Mouse (Mus musculus): ENCODE measurements around the gene Yae1d1. TPM values are rescaled to one million over a fixed set of nuclear protein-coding genes. Genes with fewer than 3 reads are reported as not detected.
A peak's percentile ranks its signal among the peaks of the same experiment; 100 is the strongest.
"Not testable (repeated sequence)": the region's sequence is repeated elsewhere in the genome, so short reads cannot be mapped to it uniquely, and the experiment has no call there.

Yae1d1 gene
- 21.7 and 24.3 TPM in 2 replicates for total RNA-seq (2017)

DNA sequence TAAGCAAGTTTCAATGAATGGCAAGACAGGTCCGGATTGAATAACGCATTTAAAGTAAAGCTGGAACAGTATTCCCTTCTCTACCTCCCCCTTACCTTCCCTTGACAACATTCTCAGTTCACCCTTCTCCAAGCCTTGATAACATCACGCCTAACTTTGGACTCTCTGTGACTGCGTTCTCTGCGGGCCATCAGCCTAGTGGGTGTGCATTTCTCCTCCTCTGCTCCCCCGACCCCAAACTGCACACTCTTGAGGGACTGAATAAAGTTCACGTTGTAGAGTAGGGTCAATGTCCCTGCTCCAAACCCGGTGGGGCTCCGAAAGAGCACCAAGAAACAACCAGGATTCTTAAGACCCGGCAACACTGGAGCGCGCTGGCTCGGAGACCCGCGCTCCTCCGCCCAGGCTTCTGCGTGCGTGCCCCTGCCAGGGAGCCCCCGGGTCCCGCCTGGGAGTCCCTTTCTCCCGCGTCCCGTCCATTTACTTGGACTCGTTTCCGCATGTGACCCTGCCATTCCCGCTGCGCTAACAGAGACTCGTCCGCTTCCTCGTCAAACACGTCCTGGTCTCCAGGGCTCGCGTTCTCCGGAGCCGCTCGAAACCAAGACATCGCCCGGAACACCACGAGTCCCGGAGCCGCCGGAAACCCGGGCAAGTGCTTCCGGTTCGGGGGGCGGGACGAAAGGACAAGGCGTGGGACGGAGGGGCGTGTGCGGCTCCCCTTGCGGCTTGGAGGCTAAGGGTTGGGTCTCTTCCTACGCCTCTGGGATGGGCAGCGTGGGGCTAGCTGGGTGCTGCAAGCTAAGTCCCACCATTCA lies at the start of gene Yae1d1:
Gene Yae1d1 (minus strand): TSS at position 653 of the 818 bp plus-strand sequence.
- ATAC-seq (replicated peaks; ENCODE audit: low read depth, poor library complexity, severe bottlenecking): peak; percentile 99

DNA sequence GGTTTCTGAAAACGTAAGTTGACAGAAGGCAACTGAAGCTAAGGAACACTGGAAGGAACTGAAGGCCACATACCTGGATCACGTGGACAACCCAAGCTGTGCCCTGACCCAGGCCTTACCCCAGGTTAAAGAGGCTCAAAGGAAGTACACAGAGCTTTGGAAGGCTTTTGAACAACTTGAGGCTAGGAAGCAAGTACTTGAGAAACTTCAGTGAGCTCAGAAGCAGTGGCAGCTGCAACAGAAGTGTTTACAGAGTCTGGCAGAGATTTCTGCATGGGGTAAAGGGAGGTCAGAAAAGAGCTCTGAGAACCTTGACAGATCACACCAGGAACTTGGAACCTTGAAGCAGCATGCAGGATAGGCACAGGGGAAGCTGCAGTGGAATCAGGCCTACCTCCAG lies 45.7 kb upstream of the Yae1d1 start:
- ATAC-seq (replicated peaks; ENCODE audit: low read depth, poor library complexity, severe bottlenecking): no peak

DNA sequence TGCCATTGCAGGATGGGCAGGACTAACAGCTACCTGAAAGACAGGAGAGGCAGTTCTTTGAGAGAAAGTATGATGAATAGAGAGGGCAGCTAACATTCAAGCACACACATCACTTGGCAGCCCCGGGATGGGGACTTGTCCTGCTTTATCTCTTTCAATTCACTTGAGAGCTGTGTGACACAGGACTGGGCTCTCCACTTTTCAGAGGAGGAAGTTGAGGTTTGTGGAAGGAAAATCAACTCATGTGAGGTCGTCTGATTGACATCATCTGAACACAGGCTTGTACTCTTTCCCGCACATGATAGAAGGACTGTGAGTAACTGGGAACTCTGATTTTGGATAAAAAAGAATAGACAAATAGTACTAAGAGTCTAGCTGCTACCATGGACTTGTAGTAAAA lies 23.5 kb upstream of the Yae1d1 start:
- ATAC-seq (replicated peaks; ENCODE audit: low read depth, poor library complexity, severe bottlenecking): peak; percentile 62

DNA sequence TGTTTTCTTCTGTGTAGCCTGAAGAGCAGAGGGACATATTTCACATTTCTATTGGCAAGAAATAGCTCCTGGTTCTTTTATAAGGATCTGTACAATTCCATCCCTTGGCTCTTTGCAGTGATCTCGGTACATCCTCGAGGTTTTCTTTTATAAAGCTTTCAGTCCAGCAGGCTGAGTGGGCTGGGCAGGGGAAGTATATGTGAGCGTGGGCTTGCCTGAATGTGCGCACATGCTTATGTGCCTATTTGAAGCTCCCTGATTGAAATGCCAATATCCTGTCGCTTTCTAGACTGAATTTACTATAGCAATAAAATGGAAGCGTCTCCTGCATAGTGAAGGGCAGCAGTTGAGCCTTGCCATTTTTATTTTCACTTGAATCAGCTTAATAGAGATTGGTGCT lies 20.1 kb upstream of the Yae1d1 start:
- no peak for ATAC-seq (replicated peaks; ENCODE audit: low read depth, poor library complexity, severe bottlenecking)

DNA sequence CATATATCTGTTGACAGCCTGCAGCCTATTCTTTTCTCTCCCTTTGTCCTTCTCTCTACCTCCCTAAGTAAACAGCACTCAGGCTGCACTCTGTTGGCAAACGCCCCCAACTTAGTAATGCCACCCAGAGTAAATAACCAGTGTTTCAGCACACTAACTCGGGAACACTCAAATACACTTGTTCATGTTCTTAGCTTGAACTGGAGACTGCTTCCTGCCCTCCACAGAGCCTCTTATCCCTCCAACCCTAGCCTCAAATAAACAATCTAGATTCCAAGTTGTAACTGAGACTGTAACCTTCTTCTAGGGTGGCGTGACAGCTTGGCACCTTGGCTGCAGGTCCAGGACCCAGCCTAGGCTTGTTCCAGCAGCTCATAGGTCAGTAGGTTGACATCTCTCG lies 17.9 kb upstream of the Yae1d1 start:
- ATAC-seq (replicated peaks; ENCODE audit: low read depth, poor library complexity, severe bottlenecking): no peak

DNA sequence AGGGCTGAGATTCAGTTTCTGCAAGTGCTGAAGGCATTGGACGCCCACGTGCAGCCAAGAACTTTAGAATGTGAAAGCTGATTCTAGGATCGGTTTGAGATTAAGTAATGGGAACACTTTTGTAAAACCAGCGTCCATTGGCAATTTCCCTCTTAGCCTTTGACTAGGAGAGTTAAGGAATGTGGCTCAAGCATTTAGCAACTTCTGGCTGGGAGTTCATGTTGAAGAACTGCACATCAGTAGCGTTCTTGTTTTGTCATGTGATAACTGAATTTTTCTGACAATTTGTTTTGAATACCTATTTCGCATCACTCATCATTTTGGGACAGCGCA lies 332 bp upstream of the Yae1d1 start:
- ATAC-seq (replicated peaks; ENCODE audit: low read depth, poor library complexity, severe bottlenecking): no peak

DNA sequence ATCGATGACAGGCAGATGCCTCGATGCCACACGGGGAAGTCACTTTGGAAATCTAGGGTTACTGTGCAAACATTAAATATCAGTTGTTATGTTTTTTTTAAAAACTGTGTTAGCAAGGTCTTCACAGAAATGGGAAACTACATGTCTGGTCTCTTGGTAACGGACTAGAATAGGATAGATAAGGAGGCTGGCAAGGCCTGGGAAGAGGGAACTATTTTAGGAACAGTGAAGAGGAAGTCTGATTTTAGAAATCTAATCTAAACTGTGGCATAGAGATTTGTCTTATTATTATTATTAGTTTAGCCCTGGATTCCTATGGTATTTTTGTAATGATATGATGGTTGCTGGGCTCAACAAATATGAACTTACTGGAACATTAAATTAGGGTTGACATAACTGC lies 1.1 kb downstream of the Yae1d1 start:
- ATAC-seq (replicated peaks; ENCODE audit: low read depth, poor library complexity, severe bottlenecking): no peak

DNA sequence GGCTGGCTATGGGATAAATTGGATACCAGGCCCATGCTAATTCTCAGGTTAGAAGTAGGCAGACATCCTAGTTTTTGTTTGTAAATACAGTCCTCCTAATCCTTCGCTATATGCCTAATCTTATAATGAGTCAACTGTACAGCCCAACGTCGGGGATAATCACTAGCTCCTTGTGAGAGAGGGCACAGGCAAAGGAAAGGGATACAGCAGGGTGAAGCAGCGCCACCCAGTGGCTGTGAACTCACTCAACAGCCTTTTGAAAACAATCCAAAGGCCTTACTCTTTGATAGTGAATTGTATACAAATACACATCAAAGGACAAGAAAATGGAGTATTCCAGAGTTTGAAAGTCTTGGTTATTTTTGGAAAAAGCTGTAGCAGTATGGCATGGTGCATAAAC lies 10.0 kb downstream of the Yae1d1 start:
- ATAC-seq (replicated peaks; ENCODE audit: low read depth, poor library complexity, severe bottlenecking): peak; percentile 69

DNA sequence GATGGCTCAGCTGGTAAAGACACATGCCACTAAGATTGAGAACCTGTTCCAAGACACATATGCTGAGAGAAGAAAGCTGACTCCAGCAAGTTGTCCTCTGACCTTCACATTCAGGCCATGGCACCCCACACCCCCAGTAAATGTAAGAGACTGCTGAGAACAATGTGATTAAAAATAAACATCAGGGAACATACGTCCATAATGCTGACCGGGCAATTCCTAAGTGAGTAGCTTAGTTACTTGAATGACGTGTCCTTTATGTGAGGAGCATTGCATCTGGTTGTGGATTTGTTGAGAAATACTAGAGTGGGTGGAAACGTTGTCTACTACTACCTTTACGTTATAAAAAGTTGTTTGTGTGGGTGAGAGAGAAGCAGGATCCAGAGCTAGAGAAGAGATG lies 10.5 kb downstream of the Yae1d1 start:
- no peak for ATAC-seq (replicated peaks; ENCODE audit: low read depth, poor library complexity, severe bottlenecking)

DNA sequence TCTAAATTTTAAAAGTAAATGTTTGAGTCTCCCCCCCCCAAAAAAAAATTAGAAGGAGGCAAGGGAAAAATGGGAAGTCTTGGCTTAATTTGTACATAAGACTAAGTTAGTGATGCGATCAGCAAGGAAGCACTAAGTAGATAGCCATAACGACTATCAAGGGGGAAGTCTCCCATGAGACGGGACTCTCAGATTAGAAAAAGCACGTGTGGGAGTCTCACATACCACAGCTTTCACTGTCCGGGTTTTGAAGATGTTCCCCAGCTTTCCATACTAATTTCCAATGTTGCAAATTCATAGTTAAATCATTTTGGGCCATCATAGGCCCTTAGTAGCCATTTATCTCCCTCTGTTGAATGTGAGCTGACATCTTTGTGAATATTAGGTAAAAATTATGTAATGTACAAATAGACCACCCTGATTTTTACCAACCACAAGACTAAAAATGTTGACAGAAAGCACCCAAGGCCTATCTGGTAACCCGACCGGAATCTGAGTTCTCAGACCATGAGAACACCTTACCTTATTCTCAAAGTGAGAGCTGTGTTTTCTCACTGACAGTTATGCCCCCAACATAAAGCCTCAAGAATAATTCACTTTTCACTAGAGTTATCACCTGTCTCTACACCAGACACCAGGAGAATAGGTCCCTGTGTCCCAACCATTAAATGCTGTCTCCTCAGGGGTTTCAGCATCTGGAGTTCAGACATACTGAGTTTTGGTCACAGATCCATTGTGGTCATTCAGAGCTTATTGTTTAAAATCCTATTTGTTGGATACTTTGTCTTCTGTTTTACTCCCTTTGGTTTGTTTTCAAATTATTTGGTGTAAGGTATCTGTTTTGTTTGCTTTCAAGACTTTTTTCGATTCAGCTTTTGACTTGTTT lies 16.1 kb downstream of the Yae1d1 start:
- no peak for ATAC-seq (replicated peaks; ENCODE audit: low read depth, poor library complexity, severe bottlenecking)

DNA sequence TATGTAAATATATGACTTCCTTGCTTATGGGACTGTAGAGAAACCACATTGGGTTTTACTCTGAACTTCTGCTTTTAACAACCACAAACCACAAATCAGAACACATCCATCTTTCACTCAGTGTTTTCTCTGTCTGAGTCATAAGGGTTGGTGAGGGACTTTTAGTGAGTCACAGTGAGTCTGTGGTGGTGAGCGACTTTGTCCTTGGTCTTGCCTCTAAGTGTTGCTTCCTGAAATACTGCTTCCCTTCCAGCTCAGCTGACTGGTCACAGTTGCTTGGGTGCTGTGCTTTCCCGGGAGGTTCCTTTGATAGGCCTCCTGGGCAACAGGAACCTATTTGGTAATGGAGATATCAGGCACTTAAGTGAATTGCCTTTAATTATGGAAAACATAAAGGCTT lies 17.3 kb downstream of the Yae1d1 start:
- ATAC-seq (replicated peaks; ENCODE audit: low read depth, poor library complexity, severe bottlenecking): peak; percentile 100

DNA sequence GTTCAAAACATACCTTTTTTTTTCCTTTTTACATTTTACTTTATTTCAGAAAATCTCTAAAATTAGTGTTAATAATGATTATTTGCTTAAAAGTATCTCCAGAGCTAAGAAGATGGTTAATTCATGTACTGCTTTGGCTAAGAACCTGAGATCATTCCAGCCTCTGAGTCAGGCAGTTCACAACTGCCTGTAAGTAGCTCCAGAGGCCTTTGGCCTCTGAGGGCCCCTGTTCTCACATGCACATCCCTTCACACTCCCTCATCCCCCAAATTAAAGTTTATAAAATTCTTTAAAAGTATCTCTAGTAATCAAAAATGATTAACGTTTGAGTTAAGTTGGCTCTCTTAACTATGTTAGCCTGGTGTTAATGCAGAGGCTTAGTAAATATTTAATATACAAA lies 17.7 kb downstream of the Yae1d1 start:
- ATAC-seq (replicated peaks; ENCODE audit: low read depth, poor library complexity, severe bottlenecking): no peak

DNA sequence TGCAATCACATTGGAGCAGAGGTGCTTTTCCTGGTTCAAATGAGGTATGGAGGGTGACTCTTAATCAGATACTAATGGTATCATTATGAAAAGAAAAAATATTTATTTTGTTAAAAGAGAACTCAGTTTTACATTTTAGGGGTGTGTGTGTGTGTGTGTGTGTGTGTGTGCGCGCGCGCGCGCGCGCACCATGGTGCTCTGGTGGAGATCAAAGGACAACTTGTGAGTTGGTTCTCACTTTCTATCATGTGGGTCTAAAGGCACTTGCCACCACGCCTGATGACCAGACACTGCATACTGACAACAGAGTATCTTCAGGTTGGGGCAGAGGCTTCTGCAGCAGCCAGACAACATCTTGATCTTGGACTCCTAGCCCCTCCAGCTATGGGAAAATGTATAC lies 18.4 kb downstream of the Yae1d1 start:
- ATAC-seq (replicated peaks; ENCODE audit: low read depth, poor library complexity, severe bottlenecking): no peak

DNA sequence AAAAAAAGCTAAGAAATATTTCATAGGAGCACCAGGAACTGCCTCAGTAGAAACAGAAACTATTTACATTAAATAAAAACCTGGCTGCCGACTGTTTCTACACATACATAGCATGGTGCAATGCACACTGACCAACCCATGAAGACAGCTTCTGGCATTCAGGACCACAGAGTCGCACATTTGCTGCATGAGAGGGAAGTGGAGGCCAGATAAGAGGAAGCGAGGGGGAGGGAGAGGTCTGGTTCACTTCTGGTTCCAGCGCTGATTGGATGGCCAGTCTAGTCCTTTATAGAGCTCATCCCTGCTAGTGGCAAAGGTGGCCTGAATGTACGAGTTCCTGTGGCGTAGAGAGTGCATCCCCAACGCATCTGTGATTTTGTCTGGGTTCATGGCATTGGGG lies 32.5 kb downstream of the Yae1d1 start:
- ATAC-seq (replicated peaks; ENCODE audit: low read depth, poor library complexity, severe bottlenecking): peak; percentile 74

DNA sequence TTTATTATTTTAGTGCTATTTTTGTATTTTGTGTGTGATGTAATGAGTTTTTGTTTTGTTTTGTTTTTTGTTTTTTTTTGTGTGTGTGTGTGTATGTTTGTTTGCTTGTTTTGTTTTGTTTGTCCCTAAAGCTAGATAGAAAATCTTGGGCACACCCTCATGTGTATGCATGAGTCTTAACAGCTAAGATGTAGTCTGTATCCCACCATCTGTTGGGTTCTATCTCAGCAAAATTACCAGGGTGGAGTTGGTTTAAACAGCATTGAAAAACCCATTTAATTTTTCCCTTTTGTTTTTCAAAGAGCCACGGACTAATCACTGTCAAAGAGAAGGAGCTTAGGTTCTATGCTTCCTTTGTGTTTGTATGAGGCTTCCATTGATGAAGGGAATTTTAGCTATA lies 38.9 kb downstream of the Yae1d1 start:
- no peak for ATAC-seq (replicated peaks; ENCODE audit: low read depth, poor library complexity, severe bottlenecking)

DNA sequence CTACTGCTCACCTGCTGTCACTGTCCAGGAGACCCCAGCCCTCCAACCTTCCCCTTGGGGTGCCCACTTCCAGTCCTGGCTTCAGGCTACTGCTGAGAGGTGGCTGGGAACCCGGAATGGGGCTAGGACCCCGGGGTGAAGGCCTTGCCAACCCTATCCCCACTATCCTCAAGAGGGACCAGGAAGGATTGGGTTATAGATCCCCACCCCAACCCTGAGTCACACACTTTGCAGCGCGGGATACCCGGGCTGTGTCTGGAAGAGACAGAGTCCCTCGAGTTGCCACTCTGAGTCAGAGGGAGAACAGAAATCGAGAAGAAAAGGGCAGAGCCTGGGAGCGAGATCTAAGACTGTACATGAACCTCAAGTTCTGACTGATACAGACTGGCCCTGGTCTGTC lies 42.6 kb downstream of the Yae1d1 start:
- not testable (repeated sequence) for ATAC-seq (replicated peaks; ENCODE audit: low read depth, poor library complexity, severe bottlenecking)

DNA sequence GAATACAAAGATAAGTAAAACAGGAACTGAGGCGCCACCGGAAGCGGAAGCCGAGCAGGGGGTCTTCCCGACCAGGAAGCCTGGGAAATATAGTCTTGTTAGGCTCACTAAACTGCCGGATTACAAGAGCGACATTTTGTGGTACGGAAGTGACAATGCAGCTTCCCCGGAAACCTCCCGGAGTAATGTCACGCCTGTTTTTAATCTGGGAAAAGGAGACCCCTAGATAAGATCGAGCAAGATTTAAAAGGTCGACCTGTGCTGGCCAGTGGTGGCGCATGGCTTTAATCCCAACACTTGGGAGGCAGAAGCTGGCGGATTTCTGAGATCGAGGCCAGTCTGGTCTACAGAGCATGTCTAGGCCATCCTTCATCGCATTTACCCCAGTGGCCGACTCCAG lies 43.6 kb downstream of the Yae1d1 start:
- ATAC-seq (replicated peaks; ENCODE audit: low read depth, poor library complexity, severe bottlenecking): no peak

DNA sequence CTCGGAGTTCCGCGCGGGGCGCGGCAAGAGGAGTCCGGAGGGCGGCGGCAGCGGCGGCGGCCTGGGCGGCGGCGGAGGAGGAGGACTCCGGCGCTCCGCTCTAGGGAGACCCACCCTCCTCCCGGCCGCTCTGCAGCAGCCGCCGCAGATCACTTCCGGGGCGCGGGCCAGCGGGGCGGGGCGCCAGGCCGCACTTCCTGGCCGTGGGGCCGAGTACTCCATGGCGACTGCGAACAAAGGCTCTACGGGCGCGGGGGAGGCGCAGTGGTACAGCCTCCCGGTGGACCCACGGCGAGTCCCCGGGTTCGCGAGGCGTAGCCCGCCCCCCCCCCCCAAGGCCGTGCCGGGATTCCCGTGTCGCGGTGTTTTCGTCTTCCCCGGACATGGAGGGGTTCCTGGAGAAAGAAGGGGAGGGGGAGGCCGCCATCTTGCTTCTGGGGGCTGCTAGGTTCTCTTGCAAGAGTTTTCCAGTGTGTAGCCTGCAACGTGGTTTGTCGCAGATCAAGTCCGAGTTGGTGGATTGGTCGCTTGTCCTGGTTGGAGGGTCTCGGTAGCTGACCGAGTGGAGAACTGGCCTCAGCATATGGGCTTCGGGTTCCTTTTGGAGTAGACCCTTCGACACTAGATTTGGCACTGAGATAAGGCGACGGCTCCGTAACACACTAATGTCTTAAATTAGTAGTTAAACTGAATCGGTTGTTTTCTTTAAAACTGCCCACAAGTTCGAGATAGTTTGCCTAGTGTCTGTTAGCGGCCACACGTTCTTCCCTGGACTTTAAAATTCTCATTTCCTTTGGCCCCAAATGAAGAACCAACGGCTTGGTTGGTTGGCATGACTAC lies 48.9 kb downstream of the Yae1d1 start, which contains the start of gene Rala:
Gene Rala (minus strand): TSS at position 162 of the 840 bp plus-strand sequence.
- ATAC-seq (replicated peaks; ENCODE audit: low read depth, poor library complexity, severe bottlenecking): peak; percentile 88

DNA sequence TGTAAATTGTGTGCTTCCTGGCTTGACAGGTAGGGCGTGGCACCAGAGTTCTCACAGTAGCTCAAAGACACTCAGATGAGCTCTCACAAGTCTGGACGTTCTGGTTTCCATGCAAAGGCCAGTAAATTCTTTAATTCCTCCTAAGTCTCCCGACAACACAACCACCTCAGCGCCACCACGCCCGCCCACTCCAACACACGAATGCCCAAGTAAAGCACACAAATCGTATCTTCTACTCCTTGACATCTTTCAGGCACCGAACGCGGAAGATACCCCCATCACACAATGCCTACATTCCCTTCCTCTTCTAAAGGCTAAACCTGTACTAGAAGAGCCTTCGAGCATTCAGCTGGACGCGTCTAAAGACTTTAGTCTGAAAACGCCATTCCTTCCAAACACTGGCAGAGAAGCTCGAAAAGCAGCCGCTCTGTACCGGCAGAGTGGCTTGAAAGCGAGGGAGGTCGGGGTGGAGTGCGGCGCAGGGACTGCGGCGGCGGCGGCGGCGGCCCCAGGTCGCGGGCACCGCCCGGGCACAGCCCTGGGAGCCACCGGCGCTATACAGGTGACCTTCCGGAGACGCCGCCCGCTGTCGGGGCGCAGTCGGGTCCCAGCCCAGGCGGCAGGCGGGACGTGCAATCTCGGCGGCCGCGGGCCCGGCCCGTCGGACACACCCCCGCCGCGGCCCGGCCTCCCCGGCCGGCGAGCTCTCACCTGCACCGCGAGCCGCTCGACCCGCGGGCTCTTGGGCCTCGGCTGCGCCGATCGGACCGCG lies 49.7 kb downstream of the Yae1d1 start:
- peak; percentile 38 for ATAC-seq (replicated peaks; ENCODE audit: low read depth, poor library complexity, severe bottlenecking)

DNA sequence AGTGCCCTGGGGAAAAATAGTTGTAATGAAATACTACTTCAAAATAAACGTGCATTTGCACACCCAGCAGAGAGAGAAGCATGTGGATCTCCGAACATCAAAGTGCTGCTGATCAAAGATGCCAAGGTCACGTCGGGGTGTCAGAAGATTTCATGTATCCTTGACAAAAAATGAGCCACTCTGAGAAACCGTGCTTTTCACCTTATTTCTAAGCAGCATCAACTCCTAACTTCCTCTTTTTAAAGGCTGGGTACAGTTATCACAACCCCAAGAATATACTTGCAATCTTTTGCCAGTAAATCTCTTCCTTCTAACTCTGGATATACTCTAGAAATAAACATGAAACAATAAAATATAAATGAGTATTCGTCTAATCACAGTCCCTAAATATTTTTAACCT lies 50.8 kb downstream of the Yae1d1 start:
- peak; percentile 39; the same call in 1 of the 2 replicates for ATAC-seq (replicated peaks; ENCODE audit: low read depth, poor library complexity, severe bottlenecking)

Measured in common myeloid progenitor, adult 5-6 weeks (primary cell).